Comparison of ENCODE assay signal across 25 mouse cellular contexts in the genomic region with DNA sequence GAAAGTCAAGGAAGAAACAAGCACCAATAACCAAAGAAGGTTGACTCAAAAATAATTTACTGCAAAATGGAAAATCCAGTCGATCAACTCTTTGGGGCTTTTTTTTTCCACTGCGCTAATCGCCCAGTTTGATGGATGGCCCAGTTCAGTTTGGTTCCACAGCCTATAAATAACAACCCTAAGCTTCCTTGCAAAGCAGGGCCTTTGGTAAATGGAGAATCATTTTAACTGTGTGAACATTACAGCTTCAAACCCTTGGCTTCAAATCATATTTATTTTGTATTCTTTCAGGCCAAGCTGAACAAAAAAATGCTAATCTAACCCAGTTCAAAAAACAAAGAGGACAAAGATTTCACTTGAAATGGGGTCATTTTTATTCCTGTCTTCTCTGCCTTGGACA.
DNase-seq lines count a peak whose midpoint lies in the region; ATAC-seq and TF ChIP-seq lines count a peak whose summit lies in the region.
"Had no signal": no experiment of that assay in that cellular context is flagged by ENCODE, and none has a peak within 500 bp of the region (broad histone marks: within the 10 kb centered on the region; RNA-seq: fewer than 3 reads in every experiment).

No protein-coding gene starts in this region.

- peak; percentile 18 for DNase-seq in cerebellum, adult 9-10 months
- DNase-seq in cerebellum, adult 18-20 months, result no peak
- no peak for DNase-seq in hindbrain, embryonic 14.5 days (ENCODE audit: low spot score)
- no peak for DNase-seq in left cerebral cortex, adult 2 months (ENCODE audit: extremely low spot score in 1 of 2, low spot score in 2 of 2)
- DNase-seq in left cerebral cortex, adult 8-10 months (ENCODE audit: low spot score in 2 of 2), result no peak
- peak; percentile 30 for DNase-seq in brain, adult 2 months (ENCODE audit: low read depth, low spot score)
- DNase-seq: adrenal gland, adult 8-10 months; adrenal gland, postnatal 25 days; cerebellum, postnatal 10 days; cerebellum, postnatal 36 days; embryo, embryonic 11 days; gastrocnemius, adult 2 months; gastrocnemius, postnatal 25 days; heart, adult 2 months had no signal

- no peaks in the 10 kb centered on the region for H3K27me3 ChIP-seq in hindbrain, embryonic 14.5 days (ENCODE audit: control insufficient read depth, insufficient read depth, low read length)
- no peaks in the 10 kb centered on the region for H3K27me3 ChIP-seq in hindbrain, embryonic 12.5 days
- H3K27me3 ChIP-seq: embryonic facial prominence, embryonic 13.5 days; forebrain, embryonic 12.5 days; forebrain, embryonic 15.5 days; heart, embryonic 13.5 days; hindbrain, embryonic 13.5 days; intestine, embryonic 15.5 days had no signal

- no peaks in the 10 kb centered on the region for H3K9me3 ChIP-seq in hindbrain, embryonic 14.5 days (ENCODE audit: control insufficient read depth, low read length)
- no peaks in the 10 kb centered on the region for H3K9me3 ChIP-seq in hindbrain, embryonic 12.5 days (replicated peaks)
- H3K9me3 ChIP-seq: embryonic facial prominence, embryonic 10.5 days; forebrain, embryonic 12.5 days; forebrain, embryonic 15.5 days; heart, embryonic 10.5 days; heart, embryonic 13.5 days; hindbrain, embryonic 13.5 days; intestine, embryonic 15.5 days had no signal

- 57% methylated on average over 3 of the region's 3 CpGs for WGBS in hindbrain, embryonic 14.5 days
- WGBS in hindbrain, embryonic 12.5 days, result 71% methylated on average over 3 of the region's 3 CpGs

- H3K4me1 ChIP-seq in hindbrain, embryonic 14.5 days (replicated peaks; ENCODE audit: control insufficient read depth, insufficient read depth, low read length), result 0 out of 2 replicates have a peak, but pooled peaks cover 9% of the 10 kb centered on the region
- no peaks in the 10 kb centered on the region for H3K4me1 ChIP-seq in hindbrain, embryonic 12.5 days
- H3K4me1 ChIP-seq: embryonic facial prominence, embryonic 10.5 days; embryonic facial prominence, embryonic 13.5 days; forebrain, embryonic 12.5 days; heart, embryonic 10.5 days; heart, embryonic 13.5 days; intestine, embryonic 15.5 days had no signal

- H3K9ac ChIP-seq in hindbrain, embryonic 14.5 days, result no peak overlapping the region
- no peak overlapping the region for H3K9ac ChIP-seq in hindbrain, embryonic 12.5 days
- H3K9ac ChIP-seq: embryonic facial prominence, embryonic 13.5 days; forebrain, embryonic 12.5 days; forebrain, embryonic 15.5 days; heart, embryonic 13.5 days; hindbrain, embryonic 13.5 days; intestine, embryonic 15.5 days had no signal

- intact Hi-C loops in left cerebral cortex, adult 2 months (cut with DNase I), result no loop called here

- H3K36me3 ChIP-seq in hindbrain, embryonic 14.5 days (replicated peaks; ENCODE audit: control insufficient read depth, insufficient read depth), result no peaks in the 10 kb centered on the region
- no peaks in the 10 kb centered on the region for H3K36me3 ChIP-seq in hindbrain, embryonic 12.5 days
- H3K36me3 ChIP-seq: embryonic facial prominence, embryonic 10.5 days; embryonic facial prominence, embryonic 13.5 days; forebrain, embryonic 12.5 days; forebrain, embryonic 15.5 days; heart, embryonic 10.5 days; heart, embryonic 13.5 days; hindbrain, embryonic 13.5 days; intestine, embryonic 15.5 days had no signal

- ATAC-seq in hindbrain, embryonic 14.5 days (ENCODE audit: low FRiP score), result no peak
- no peak for ATAC-seq in hindbrain, embryonic 12.5 days (ENCODE audit: low FRiP score)
- ATAC-seq: activated CD4-positive, CD25-positive, alpha-beta regulatory T cell, adult 4 months; forebrain, embryonic 15.5 days; intestine, embryonic 15.5 days had no signal

- TF ChIP-seq CTCF in left cerebral cortex, adult 2 months (IDR thresholded peaks at IDR 0.05), result no peak

- H3K4me3 ChIP-seq in hindbrain, embryonic 14.5 days (replicated peaks; ENCODE audit: low read length), result no peak overlapping the region
- H3K4me3 ChIP-seq in hindbrain, embryonic 12.5 days, result no peak overlapping the region
- H3K4me3 ChIP-seq in left cerebral cortex, adult 2 months, result no peak overlapping the region
- H3K4me3 ChIP-seq: embryonic facial prominence, embryonic 10.5 days; embryonic facial prominence, embryonic 13.5 days; erythroblast, embryonic 14.5 days; forebrain, embryonic 12.5 days; forebrain, embryonic 15.5 days; gastrocnemius, adult 2 months; heart, adult 2 months; heart, embryonic 10.5 days; heart, embryonic 13.5 days; hindbrain, embryonic 13.5 days; intestine, embryonic 15.5 days had no signal

- H3K4me2 ChIP-seq in hindbrain, embryonic 14.5 days (replicated peaks), result no peak overlapping the region
- H3K4me2 ChIP-seq in hindbrain, embryonic 12.5 days (replicated peaks), result no peak overlapping the region
- H3K4me2 ChIP-seq: embryonic facial prominence, embryonic 13.5 days; forebrain, embryonic 12.5 days; forebrain, embryonic 15.5 days; heart, embryonic 13.5 days; hindbrain, embryonic 13.5 days; intestine, embryonic 15.5 days had no signal

- H3K27ac ChIP-seq in hindbrain, embryonic 14.5 days, result 0 out of 2 replicates have a peak overlapping the region, but pooled peaks have one; percentile 32
- no peak overlapping the region for H3K27ac ChIP-seq in hindbrain, embryonic 12.5 days
- peak overlapping the region; percentile 78 for H3K27ac ChIP-seq in left cerebral cortex, adult 2 months
- H3K27ac ChIP-seq: embryonic facial prominence, embryonic 10.5 days; embryonic facial prominence, embryonic 13.5 days; forebrain, embryonic 12.5 days; forebrain, embryonic 15.5 days; gastrocnemius, adult 2 months; heart, adult 2 months; heart, embryonic 10.5 days; heart, embryonic 13.5 days; intestine, embryonic 15.5 days had no signal

Comparison
In these comparisons a context has a peak if more than half of its experiments do, and no peak if none do; other contexts are left out.
1. DNase-seq: peak in cerebellum, adult 9-10 months (single experiment) and brain, adult 2 months (single experiment); none in cerebellum, adult 18-20 months (0 of 2), hindbrain, embryonic 14.5 days (single experiment), left cerebral cortex, adult 2 months (0 of 2) and left cerebral cortex, adult 8-10 months (0 of 2).